Mouse (Mus musculus): ENCODE measurements at regions not wholly inside any gene's neighbourhood (a gene's known extent, or its start where the extent isn't known, plus 50 kb on each side); places are given as distances from the start of the nearest gene placed in this dataset.

DNA sequence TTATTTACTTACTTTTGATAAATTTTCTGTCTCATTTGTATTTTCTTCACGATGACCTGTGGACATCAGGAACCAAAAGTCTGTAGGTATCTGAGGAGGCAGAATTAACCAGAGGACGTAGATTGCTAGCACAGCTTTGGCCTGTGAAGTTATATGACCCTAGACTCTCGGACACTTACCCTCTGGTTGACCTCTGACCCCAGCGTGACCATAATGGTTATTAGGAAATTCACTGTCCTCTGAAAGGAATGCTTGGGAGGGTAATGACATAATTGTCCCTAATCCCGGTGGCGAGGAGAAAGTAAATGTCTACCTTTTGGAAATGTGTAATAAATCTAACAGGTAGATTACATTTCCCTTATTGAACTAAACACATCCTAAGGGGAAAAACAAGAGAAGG lies 135.5 kb upstream of the Prickle1 start:
- no peak for TF ChIP-seq CTCF (IDR thresholded peaks at IDR 0.05; ENCODE audit: borderline replicate concordance, extremely low read depth, insufficient read depth, insufficient read length)
- no peak for DNase-seq (ENCODE audit: low read depth)

DNA sequence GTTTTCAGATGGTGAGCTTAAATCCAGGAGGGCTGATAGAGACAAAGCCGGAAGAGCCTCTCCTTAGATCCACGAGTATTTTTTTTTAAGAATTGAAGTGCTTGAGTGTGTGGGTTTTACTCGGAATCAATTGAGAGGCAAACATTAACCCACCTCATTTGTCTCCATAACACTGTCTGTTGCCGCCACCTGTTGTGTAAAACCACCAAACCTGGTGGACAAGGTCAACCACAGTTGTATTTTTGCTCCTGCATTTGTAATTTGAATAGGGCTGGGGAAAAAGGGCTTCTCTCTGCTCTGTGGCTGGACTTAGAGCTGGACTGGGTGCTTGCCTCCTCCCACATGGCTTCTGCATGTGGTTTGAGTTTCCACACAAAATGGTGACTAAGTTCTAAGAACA lies 119.8 kb upstream of the Prickle1 start:
- TF ChIP-seq POLR2A (IDR thresholded peaks at IDR 0.05; ENCODE audit: borderline replicate concordance, extremely low read depth, insufficient read depth, insufficient read length, poor library complexity, severe bottlenecking) (no peak), CTCF (IDR thresholded peaks at IDR 0.05; ENCODE audit: borderline replicate concordance, extremely low read depth, insufficient read depth, insufficient read length) (no peak)
- DNase-seq (ENCODE audit: low read depth): no peak

DNA sequence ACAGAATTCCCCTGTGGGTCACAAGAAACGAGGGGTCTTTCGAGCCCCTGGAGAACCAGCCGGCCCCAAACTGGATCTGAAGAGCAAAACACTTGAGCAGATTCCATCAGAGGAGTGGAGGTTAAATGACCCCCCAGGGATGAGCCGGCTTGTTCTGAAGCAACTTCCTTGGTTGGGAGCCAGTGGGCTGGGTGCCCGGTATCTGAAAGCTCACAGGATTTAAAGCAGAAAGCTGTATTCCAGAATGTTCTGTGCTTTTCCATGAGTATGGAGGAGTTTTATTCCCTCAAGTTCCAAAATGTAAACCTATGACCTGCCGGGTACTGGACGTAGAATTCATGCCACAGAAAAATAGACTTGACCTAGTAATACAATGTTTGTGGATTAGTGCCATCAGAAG lies 117.7 kb upstream of the Prickle1 start:
- DNase-seq (ENCODE audit: low read depth): no peak
- TF ChIP-seq CTCF (IDR thresholded peaks at IDR 0.05; ENCODE audit: borderline replicate concordance, extremely low read depth, insufficient read depth, insufficient read length): no peak
- TF ChIP-seq POLR2A (IDR thresholded peaks at IDR 0.05; ENCODE audit: borderline replicate concordance, extremely low read depth, insufficient read depth, insufficient read length, poor library complexity, severe bottlenecking): no peak

DNA sequence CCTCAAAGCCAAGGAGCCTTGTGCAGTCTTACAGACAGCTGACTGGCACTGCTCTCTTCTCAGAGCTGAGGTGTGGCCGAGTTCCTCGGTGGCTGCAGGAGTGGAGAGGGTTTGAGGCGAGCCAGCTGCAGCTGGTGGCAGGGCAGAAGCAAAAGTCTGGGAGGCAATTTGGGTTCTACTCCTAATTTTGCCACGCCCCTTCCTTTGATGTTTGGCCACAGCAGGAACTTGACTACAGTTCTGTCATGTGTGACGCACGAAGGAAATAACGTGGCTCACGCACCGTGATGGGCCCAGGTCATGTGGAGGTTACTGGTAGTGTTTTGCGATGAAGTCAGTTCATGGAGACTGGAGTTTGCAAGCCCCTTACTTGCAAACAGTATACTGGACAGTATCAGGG lies 116.9 kb upstream of the Prickle1 start:
- DNase-seq (ENCODE audit: low read depth): no peak
- TF ChIP-seq CTCF (IDR thresholded peaks at IDR 0.05; ENCODE audit: borderline replicate concordance, extremely low read depth, insufficient read depth, insufficient read length) (no peak), POLR2A (IDR thresholded peaks at IDR 0.05; ENCODE audit: borderline replicate concordance, extremely low read depth, insufficient read depth, insufficient read length, poor library complexity, severe bottlenecking) (no peak)

DNA sequence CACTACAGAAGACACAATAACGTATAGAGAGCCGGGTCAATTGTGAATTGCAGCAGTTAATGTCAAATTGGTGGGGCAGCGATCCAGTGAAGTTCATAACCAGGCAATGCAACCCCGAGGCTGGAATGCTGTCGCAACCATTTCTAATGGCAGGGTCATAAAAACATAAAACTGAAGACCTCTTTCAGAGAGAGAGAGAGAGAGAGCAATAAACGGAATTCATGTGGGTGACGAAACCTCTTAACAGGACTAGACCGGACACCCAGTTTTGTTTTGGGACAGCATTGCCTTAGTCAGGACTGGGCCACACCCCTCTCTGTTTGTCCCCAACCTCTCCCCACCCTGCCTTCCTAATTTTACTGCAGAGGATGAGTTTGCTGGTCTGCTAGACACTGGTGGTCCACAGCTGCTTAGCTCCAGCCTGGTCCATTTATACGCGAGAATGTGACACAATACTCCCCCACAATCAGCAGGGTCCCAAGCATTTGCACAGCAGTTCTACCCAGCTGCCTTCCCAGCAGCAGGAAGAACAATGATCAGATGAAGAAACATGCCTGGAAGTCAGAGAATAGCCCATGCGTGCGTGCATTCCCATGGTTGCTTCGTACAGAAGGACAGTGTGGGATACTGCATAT lies 115.6 kb upstream of the Prickle1 start:
- no peak for TF ChIP-seq CTCF (IDR thresholded peaks at IDR 0.05; ENCODE audit: borderline replicate concordance, extremely low read depth, insufficient read depth, insufficient read length)
- no peak for TF ChIP-seq POLR2A (IDR thresholded peaks at IDR 0.05; ENCODE audit: borderline replicate concordance, extremely low read depth, insufficient read depth, insufficient read length, poor library complexity, severe bottlenecking)
- no peak for DNase-seq (ENCODE audit: low read depth)

- DNase-seq (ENCODE audit: low read depth): no peak
- TF ChIP-seq CTCF (IDR thresholded peaks at IDR 0.05; ENCODE audit: borderline replicate concordance, extremely low read depth, insufficient read depth, insufficient read length) (no peak), POLR2A (IDR thresholded peaks at IDR 0.05; ENCODE audit: borderline replicate concordance, extremely low read depth, insufficient read depth, insufficient read length, poor library complexity, severe bottlenecking) (no peak)
Measured at GRCm38 (mm10) chr15:93710493-93711149, 114.9 kb upstream of the Prickle1 start.

GRCm38 (mm10) chr15:93706366-93706930 lies 110.8 kb upstream of the Prickle1 start:
- TF ChIP-seq CTCF (IDR thresholded peaks at IDR 0.05; ENCODE audit: borderline replicate concordance, extremely low read depth, insufficient read depth, insufficient read length): no peak
- no peak for TF ChIP-seq POLR2A (IDR thresholded peaks at IDR 0.05; ENCODE audit: borderline replicate concordance, extremely low read depth, insufficient read depth, insufficient read length, poor library complexity, severe bottlenecking)
- no peak for DNase-seq (ENCODE audit: low read depth)

- TF ChIP-seq CTCF (IDR thresholded peaks at IDR 0.05; ENCODE audit: borderline replicate concordance, extremely low read depth, insufficient read depth, insufficient read length) (no peak), POLR2A (IDR thresholded peaks at IDR 0.05; ENCODE audit: borderline replicate concordance, extremely low read depth, insufficient read depth, insufficient read length, poor library complexity, severe bottlenecking) (no peak)
Measured at GRCm38 (mm10) chr15:93705651-93706050, 110.0 kb upstream of the Prickle1 start.

DNA sequence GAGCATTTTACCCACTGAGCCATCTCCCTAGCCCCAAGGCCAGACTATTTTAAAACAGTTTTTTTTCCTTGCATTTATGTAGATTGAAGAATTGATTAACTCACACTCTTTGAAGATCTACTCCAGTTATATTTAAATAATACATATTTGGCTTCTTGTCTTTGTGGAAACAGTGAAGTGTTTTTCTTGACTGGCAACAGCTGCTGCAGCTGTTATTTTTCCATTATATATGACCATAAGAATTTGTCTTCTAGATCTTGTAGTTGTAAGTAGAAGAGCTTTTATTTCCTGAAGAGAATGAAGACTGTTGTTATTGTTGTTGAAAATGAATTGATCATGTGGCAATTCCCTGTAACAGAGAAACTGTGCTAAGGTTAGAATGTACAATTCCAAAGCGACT lies 109.4 kb upstream of the Prickle1 start:
- no peak for DNase-seq (ENCODE audit: low read depth)
- TF ChIP-seq POLR2A (IDR thresholded peaks at IDR 0.05; ENCODE audit: borderline replicate concordance, extremely low read depth, insufficient read depth, insufficient read length, poor library complexity, severe bottlenecking) (no peak), CTCF (IDR thresholded peaks at IDR 0.05; ENCODE audit: borderline replicate concordance, extremely low read depth, insufficient read depth, insufficient read length) (no peak)

More at GRCm38 (mm10) chr15:93705651-93706050, 110.0 kb upstream of the Prickle1 start:
- DNase-seq (ENCODE audit: low read depth): no peak

DNA sequence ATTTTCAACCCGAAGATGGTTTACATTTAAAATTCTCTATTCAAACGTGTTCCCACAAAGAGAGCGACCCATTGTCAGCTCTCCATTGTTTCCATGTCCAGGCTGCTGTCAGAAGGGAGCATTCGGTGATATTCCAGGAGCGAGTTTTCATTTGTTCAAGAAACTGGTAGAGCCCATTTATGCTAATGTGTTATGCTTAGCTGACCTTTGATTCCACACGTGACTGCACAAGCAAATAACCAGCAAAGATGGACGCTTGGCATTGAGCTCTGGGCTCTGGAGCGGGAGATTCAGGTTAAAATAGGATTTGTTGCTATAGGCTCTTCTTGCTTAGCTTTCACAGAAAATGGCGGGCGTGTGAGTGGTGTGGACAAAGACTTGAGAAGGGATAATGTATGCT lies 105.3 kb upstream of the Prickle1 start:
- peak; percentile 53 for DNase-seq (ENCODE audit: low read depth)

DNA sequence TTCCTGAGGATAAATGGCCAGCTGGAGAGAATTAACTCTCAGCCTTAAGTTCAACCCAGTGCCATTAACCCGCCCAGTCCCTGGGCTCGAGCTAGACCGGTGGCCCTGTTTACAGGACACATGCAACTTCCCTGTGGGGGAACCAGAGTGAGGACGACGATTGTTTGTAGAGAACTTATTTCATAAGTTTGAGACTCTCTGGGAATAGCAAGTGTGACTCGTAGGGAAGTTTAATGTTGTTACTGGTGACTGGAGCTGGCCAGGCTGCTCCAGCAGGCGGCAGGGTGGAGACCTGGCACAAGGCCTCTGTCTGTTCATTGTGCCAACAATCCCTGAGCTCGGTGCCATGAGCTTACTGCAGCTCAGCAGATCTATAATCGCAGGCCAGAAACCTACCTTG lies 104.3 kb upstream of the Prickle1 start:
- TF ChIP-seq CTCF (IDR thresholded peaks at IDR 0.05; ENCODE audit: borderline replicate concordance, extremely low read depth, insufficient read depth, insufficient read length) (peak; percentile 33; the same call in 1 of the 2 replicates), POLR2A (IDR thresholded peaks at IDR 0.05; ENCODE audit: borderline replicate concordance, extremely low read depth, insufficient read depth, insufficient read length, poor library complexity, severe bottlenecking) (no peak)
- peak; percentile 83 for DNase-seq (ENCODE audit: low read depth)

More for the DNA sequence above, 105.3 kb upstream of the Prickle1 start:
- TF ChIP-seq POLR2A (IDR thresholded peaks at IDR 0.05; ENCODE audit: borderline replicate concordance, extremely low read depth, insufficient read depth, insufficient read length, poor library complexity, severe bottlenecking): no peak
- TF ChIP-seq CTCF (IDR thresholded peaks at IDR 0.05; ENCODE audit: borderline replicate concordance, extremely low read depth, insufficient read depth, insufficient read length): no peak
